Mouse (Mus musculus) kidney, adult 11 months (tissue): ENCODE data around the gene Ufd1.
A peak's percentile ranks its signal among the peaks of the same experiment; 100 is the strongest.
"Not testable (repeated sequence)": the region's sequence is repeated elsewhere in the genome, so short reads cannot be mapped to it uniquely, and the experiment has no call there.

ENCODE experiments used
- DNase-seq: peaks from one replicate; pipeline ENCODE4 v3.0.0; 2022

Gene Ufd1

DNA sequence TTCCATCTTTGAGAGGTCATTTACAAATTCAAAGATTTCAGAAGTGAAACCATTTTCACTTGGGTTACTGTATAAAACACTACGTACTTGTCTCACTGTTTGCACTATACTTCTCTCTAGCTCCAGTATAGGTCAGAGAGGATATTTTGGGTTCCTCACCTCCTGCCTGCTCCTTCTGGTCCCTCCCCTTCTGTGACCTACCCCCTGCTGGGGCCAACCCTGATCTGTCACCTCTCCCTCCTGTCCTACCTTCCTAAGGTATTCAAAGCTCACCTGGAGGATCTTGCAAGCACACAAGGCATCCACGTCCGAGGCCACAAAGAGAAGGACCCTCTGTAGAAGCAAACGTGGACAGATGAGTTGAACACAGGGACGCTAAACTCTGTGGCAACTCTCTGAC lies 547 bp upstream of the Ufd1 start:
- no peak for DNase-seq

DNA sequence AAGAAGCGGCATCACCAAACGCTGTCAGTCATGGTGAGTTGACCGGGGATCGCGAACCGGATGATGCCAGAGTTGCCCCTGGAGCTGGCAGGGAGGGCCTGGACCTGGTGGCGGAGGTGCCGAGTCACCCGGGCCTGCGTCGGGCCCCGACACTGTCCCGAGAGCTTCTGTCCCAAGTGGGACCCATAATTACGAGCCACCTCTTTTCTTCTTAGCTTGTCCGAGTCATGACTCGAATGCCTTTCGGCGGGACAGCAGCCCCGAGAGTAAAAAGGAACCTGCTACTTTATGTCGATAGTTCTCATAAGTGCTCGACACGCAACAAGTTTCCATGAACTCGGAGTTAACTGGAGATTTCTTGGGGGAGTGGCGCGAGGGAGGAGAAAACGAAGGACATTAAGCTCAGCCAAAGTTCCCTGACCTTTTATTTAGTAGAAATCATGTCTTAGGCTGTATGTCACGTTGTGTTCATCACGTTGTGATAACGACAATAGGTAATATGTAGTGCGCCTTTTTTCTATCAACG lies 869 bp downstream of the Ufd1 start:
- no peak for DNase-seq

DNA sequence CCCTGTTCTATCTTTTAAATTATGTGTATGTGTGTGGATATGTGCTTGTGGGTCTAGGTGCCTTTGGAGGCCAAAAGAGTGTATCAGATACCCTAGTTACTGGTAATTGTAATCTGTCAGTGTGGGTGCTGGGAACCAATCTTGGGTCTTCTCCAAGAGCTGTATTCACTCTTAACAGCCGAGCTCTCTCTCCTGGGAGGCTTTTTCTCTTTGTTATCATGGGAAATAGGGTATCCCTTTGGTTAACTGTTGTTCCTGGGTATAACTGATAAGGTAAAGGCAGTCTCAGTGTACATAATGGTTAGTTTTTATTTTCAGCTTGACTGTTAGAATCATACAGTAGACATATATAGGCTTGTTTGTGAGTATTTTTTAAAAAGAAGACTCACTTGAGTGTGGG lies 10.8 kb downstream of the Ufd1 start:
- no peak for DNase-seq

DNA sequence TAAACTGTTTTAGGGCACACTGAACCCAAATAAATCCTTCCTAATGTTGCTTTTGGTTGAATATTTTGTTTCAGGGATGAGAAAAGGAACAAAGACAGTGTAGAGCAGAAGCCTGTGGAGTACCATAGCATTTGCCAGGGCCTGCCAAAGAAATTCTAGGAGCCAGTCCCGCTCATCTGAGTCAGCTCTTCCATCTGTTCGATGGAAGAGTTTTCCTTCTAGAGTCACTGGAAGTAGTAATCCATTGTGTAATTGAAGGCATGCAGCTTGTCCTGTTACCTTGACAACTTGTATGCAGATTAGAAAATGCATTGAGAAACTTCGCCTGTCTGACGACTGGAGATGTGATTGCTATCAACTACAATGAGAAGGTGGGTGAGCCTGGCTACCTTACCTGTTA lies 11.3 kb downstream of the Ufd1 start:
- no peak for DNase-seq

DNA sequence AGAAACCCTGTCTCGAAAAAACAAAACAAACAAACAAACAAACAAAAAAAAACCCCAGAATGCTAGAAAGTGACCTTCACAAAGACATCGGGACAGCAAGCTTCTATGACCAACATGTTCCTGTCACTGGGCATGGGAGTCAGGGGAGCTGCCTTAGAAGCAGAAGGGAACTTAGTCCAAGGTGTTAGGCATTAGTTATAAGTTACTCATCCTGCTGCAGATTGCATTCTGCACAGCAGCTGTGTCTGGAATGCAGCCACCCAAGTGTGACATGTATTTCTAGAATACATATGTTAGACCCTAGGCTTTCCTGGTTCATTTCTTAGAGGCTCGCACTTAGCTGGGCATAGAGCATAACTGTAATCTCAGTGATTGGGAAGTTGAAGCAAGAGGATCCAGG lies 17.1 kb downstream of the Ufd1 start:
- DNase-seq, result no peak

DNA sequence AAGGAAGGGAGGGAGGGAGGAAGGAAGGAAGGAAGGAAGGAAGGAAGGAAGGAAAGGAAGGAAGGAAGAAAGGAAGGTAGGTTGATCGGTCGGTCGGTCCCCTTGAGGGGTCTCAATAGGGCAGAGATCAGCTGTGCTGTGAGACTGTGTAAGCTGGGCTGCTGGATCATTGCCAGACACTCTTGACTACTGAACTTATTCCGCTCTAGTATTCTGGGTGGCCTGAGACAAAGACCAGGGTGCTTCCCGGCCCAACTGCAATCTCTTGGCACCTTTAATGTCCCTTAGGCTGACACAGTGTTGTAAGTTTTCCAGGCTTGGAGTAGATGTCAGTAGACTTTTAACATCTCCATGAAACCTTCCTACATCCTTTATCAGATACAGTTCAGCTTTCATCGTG lies 17.5 kb downstream of the Ufd1 start:
- DNase-seq, result no peak

DNA sequence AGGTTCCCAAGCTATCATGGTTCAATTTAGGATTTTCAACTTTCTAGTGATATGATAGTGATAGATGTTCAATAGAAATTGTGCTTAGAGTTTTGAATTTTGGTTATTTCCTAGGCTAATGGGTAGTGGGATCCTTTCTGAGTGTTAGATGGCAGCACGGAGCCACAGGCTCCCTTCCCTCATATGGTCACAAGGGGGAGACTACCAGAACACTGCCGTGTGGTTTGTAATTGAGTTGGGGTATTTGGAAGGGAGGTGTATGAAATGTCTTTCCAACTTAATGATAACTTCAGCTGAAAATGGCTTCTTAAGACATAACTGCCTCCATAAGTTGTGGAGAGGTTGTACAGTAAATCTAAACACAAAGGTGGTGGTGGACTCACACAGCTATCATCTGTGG lies 21.9 kb downstream of the Ufd1 start:
- DNase-seq, result no peak

DNA sequence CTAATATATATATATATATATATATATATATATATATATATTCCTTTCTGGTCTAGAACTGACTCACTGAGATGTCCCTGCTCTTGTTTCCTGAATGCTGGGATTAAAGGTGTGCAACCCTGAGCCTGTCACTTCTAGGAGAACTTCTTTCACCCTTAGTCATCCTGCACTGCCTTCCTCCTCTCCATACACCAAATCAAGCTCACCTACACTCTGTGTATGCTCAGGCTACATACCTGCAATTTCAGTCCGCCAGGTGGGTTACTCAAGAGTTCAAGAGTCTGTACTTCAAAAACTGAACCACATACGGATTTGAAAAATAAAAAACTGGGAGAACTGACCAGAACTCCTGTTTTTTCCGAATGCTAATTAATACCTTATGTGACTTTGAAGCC lies 24.5 kb downstream of the Ufd1 start:
- DNase-seq, result no peak

DNA sequence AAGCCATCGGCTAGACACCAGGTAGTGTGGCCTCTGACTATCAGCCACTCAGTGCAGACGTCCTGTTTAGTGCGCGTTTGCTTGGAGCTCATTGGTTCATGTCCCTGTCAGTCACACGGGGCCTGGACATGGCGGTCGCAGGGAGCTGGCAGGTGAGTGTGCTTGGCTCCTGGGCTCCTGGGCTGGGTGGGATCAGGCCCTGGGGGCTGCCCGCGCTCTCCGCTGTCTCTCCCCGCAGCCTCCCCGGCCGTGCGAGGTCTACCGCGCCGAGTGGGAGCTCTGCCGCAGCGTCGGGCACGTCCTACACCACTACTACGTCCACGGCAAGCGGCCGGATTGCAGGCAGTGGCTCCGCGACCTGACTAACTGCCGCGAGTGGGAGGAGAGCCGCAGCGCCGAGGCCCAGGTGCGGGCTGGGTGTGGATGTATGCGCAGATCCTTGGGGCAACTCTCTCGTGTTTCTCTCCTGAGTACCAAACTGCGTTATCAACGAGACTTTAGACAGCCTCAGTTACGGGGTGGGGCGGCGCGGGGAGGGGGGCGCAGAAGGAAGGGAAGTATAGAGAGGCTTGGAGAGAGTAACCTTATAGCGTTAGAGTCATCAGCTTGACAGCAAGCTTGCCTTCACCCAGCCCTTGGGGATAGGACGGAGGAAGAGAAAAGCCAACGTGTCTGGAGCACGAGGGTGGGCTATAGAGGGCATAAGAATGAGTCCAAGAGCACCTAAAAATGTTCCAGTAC lies 25.1 kb downstream of the Ufd1 start, which contains the start of the genes 2510002D24Rik and Gm28539:
Gene 2510002D24Rik, plus strand, starts transcription at position 111 of the 741 bp plus-strand sequence.
Gene Gm28539, plus strand, starts transcription at position 117 of the 741 bp plus-strand sequence.
- DNase-seq, result peak; percentile 97

DNA sequence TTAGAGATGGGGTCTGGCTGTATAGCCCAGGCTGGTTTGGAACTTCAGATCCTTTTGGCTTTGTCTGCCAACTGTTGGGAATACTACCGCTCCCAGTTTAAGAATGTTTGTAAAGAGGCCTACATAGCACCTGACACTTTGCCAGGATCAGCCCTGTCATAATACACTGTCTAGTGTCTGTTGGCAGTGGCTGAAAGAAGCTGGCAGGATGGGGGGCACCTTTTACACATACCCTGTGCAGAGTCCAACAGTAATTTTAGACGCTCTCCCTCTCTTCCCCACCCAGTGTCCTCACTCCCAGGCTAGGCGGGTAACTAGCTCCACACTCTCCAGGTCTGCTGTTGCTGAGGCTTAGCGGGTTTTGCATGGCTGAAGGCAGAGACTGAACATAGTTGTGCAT lies 26.8 kb downstream of the Ufd1 start:
- DNase-seq, result no peak

DNA sequence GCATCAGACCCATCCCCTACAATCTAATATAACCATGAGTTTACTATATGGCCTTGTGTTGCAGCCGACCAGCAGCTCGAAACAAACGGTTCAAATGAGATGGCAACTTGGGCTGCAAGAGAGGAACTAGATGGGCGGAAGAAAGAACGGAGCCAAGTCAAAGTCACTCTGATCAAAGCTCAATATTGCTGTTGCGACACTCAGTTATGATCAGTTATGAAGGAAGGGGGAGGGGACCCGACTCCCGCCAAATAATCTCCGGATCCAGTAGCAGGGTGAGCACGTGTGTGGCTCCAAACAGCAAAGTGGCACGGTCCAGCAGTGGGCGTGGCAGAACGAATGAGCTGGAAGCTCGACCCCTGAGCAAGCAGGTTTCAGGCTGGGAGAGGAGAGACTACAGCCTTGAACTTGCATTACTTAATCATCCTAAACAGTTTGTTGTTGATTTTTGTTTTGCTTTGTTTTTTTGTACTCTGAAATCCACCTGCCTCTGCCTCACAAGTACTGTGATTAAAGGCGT lies 34.8 kb downstream of the Ufd1 start:
- DNase-seq, result no peak

DNA sequence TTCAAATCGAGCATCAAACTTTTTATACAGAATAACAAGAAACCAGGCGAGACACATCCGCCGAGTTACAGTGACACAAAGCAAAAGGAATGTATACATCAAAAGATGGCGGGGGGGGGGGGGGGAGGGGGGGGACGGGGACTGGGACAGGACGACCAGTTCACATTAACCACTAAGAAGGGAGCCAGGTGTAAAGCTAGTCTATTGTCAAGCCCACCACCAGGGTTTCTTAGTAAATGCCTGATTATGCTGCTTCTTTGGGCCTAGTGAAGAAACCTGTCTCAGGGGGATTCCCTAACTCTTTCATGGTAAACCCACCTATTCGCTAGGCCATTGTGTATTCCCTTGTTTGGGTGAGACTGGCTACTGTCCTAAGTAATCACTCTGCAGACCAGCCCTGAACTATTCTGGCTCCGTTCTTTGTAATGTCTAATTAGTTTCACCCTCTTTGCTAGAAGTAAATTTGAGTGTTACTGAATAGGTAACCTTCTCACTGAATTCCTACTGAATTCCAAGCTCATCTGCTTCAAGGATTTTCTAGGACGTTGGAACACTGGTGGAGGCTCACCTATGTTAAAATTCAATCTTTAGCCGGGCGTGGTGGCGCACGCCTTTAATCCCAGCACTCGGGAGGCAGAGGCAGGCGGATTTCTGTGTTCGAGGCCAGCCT lies 38.1 kb downstream of the Ufd1 start:
- DNase-seq, result not testable (repeated sequence)

DNA sequence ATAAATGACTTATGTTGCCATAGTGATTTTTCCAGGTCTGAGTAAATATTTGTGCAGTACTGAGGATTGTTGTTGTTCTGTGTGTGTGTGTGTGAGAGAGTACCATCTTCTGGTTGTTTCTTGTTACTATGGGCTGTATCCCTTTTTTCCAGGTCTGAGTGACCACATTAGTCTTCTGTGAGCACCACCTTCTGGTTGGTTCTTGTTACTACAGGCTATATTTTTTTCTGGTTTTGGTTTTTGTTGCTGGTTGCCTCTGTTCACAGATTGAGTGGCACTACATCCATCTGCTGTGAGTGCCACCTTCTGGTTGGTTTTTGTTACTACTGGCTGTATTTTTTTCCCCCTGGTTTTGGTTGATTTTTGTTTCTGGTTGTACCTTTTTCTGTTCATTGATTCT lies 47.0 kb downstream of the Ufd1 start:
- DNase-seq, result peak; percentile 56

DNA sequence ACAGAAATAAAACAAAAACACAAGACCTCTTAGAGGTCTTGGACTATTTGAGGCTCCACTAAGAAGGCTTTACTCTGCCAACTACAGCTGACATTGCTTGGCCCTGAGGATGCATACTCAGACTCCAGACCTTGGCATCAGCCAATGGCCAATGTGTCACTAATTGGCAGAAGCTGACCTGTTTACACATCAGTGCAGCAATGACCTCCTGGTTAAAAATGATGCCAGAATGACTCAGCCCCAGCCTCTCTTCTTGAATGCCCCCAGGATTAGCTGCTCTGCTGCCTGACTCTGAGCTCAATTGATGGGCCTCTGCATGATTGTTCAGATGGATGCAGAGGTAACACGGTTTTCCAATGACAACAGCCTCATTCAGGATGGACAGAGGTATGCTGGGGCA lies 48.6 kb downstream of the Ufd1 start:
- peak; percentile 43 for DNase-seq

DNA sequence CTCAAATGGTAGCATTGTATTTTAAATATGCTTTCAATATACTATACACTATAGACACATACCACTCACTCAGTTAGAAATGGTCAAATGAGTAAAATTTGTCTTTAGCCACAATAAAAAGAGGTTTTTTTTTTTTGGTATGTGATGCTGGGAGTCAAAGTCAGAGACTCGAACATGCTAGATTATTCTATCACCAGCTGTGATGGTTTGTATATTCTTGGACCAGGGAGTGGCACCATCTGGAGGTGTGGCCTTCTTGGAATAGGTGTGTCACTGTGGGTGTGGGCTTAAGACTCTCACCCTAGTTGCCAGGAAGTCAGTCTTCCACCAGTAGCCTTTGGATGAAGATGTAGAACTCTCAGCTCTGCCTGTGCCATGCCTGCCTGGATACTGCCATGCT lies 58.9 kb downstream of the Ufd1 start:
- DNase-seq, result not testable (repeated sequence)

DNA sequence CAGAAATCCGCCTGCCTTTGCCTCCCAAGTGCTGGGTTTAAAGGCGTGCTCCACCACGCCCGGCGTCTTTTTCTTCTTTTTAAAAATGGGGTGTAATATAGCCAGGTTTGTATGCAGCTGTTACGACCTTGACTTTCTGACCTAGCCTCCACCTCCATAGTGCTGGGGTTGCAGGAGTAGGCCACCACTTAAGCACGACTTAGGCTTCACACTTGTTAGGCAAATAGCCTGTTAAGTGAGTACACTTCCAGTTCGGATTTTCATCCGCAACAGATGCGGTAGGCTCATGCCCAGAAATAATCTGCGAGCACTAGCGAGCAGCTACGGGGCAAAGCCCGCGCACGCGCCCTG lies 64.5 kb downstream of the Ufd1 start:
- no peak for DNase-seq

DNA sequence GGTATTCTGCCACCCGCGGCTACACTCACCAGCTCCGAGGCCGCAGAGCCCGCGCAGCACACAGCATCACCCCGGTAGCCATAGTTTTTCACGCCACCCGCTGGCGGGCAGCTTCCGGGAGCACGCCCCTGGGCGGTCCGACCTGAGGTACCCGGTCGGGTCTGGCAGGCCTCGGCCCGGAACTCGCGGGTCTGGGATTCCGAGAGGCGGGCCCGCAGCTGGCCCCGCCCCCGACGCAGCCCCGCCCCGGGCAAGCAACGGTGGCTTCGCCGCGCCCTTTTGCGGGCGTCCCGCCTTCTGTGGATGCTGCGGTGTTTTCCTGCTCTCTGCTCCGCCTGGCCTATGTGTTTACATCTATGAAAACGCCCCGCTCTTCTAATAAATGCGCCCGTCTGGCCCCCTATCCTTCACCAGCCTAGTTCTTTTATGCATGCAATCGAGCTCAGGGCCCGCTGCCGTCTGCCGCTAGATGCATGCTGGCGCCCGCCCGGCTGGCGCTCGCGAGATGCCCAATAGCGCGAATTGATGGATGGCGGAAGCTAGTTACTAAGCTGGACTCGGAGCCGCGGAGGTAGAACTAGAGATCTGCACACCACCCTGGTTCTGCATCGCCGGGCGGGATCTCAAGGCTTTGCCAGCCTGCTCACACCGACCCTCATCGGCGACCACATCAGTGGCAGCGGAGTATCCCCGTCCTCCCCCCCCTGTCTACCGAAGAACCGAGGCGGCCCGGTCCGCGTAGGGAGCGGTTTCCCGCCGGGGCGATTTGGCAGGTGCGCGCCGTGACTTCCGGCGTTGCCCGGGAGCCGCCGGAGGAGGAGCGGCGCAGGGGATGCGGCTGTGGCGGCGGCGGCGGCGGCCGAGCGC lies 65.1 kb downstream of the Ufd1 start, which contains the start of the genes Mrpl40 and Hira:
Gene Mrpl40, minus strand, starts transcription at position 421 of the 867 bp plus-strand sequence.
Gene Hira, plus strand, starts transcription at position 596 of the 867 bp plus-strand sequence.
- peak; percentile 96 for DNase-seq

DNA sequence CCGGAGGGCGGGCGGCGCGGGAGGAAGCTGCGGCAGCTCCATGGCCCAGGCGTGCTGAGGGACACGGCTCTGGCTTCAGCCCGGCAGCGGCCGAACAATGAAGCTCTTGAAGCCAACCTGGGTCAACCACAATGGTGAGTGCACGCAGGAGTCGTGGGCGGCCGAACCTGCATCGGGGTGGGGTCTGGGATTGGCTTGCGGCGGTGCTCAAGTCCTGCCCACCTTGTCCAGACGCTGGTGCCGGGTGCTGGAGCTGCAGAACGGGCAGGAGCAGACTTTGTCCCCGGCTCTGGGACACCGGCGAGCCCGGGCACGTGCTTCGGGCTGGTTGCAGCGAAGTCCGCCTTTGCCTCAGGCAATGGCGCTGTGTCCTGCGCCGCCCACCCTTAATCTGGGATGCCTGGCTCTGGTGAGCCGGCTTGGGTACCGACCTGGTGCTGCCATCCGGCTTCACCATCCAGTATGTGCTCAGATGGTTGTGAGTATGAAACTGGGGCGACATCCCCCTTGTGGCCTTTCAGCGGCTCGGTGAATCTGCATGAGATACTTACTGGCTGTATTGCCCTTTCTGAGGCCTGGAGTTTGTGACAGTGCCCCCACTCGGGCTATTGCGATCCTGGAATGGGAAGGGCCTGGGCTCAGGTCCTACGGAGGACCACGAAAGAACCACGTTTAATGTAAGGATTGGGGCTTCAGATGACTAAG lies 66.0 kb downstream of the Ufd1 start:
- peak; percentile 63 for DNase-seq

DNA sequence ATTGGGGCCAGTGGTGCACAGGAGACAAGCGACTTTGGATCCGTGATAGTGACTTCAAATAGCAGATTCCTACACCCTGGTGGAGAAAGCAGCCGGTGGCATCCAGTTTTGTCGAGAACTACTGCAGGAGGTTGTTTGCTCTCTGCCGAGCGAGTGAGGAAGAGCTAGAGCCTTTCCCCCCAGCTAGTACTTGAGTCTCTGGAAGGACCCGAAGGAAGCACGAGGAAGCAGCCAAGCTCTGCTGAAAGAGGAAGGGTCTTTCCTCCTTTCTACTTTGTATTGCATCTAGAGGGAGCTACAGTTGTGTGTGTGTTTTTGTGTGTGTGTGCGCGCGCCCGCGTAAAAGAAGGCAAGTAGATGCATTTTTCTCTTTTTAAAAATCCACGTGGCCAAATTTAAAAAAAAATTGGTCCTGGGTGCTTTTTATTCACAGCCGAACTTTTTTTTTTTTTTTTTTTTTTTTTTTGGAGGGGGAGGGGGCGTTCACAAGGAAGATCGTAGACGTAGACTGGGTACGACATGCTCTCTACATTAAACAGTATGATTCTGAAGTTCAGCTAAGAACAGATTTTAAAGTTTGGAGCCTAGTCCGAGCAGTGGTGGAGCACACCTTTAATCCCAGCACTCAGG lies 66.6 kb downstream of the Ufd1 start:
- no peak for DNase-seq

DNA sequence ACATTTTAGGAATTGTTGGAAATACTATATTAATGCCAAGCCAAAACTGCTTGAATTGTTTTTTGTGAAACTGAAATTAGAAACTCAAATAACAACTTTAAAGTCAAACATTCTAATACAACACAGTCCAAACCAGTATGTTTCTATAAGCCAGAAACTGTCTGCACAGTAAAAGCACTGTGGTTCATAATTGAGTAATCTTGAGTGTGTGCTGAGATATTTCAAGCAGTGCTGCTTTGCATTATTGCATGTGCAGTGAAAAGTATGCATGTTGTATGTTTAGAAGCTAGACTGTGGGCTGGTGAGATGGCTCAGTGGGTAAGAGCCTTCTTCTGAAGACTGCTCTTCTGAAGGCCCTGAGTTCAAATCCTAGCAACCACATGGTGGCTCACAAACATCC lies 72.5 kb downstream of the Ufd1 start:
- no peak for DNase-seq
